ENCODE assay signal across 19 mouse cellular contexts in the genomic region with DNA sequence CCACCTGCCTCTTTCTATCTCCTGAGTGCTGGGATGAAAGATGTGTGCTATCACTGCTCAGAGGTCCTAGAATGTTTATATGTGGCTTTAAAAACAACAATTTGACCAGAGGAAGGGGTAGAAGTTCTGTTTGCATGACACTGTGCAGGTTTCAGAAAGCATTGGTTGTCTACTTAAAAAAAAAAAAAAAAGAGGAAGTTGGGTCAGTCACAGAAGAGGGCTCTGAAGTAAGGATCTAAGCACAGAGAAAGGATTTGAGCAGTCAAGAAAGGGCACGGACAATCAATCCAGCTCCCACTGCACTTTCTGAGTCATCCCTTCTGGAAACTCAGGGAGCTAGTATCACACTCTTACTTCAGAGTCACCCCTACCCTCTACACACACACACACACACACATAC. TPM values are rescaled to one million over a fixed set of nuclear protein-coding genes. Genes with fewer than 3 reads are reported as not detected.
"Had no signal": no experiment of that assay in that cellular context is flagged by ENCODE, and none has a peak within 500 bp of the region (broad histone marks: within the 10 kb centered on the region; RNA-seq: fewer than 3 reads in every experiment).

No protein-coding gene starts in this region.

- H3K9ac ChIP-seq: liver, embryonic 15.5 days; midbrain, embryonic 15.5 days; neural tube, embryonic 12.5 days had no signal

- H3K27ac ChIP-seq: kidney, postnatal 0 days; layer of hippocampus, adult 2 months; left cerebral cortex, adult 2 months; limb, embryonic 10.5 days; liver, embryonic 15.5 days; midbrain, embryonic 10.5 days; midbrain, embryonic 15.5 days; neural tube, embryonic 12.5 days had no signal

- ATAC-seq: lung, postnatal 0 days; midbrain, embryonic 15.5 days had no signal

- H3K9me3 ChIP-seq: limb, embryonic 10.5 days; liver, embryonic 15.5 days; midbrain, embryonic 10.5 days; midbrain, embryonic 15.5 days; neural tube, embryonic 12.5 days had no signal

- H3K4me1 ChIP-seq: limb, embryonic 10.5 days; liver, embryonic 15.5 days; midbrain, embryonic 15.5 days; neural tube, embryonic 12.5 days had no signal

- H3K4me3 ChIP-seq: layer of hippocampus, adult 2 months; left cerebral cortex, adult 2 months; limb, embryonic 10.5 days; liver, embryonic 15.5 days; midbrain, embryonic 10.5 days; midbrain, embryonic 15.5 days; neural tube, embryonic 12.5 days had no signal

- H3K27me3 ChIP-seq: liver, embryonic 15.5 days; midbrain, embryonic 15.5 days; neural tube, embryonic 12.5 days had no signal

- H3K36me3 ChIP-seq: limb, embryonic 10.5 days; liver, embryonic 15.5 days; midbrain, embryonic 10.5 days; midbrain, embryonic 15.5 days; neural tube, embryonic 12.5 days had no signal

- H3K4me2 ChIP-seq: liver, embryonic 11.5 days; liver, embryonic 15.5 days; midbrain, embryonic 15.5 days; neural tube, embryonic 12.5 days had no signal

- DNase-seq: kidney, adult 9 months; kidney, postnatal 4 days; lung, adult 2 months; lung, postnatal 36 days; thymus, adult 2 months; thymus, postnatal 36 days had no signal

RNA-seq across cellular contexts. Expression of gene Syn2, which starts 43.0 kb away (rescaled TPM):
- total RNA-seq: megakaryocyte, adult 5-6 weeks; monocyte, adult 5-6 weeks; neutrophil, adult 5-6 weeks had no signal
